Mouse (Mus musculus): Measurements from ENCODE around the gene Ran.
A peak's percentile ranks its signal among the peaks of the same experiment; 100 is the strongest.
"Not testable (repeated sequence)": the region's sequence is repeated elsewhere in the genome, so short reads cannot be mapped to it uniquely, and the experiment has no call there.

The Ran gene

DNA sequence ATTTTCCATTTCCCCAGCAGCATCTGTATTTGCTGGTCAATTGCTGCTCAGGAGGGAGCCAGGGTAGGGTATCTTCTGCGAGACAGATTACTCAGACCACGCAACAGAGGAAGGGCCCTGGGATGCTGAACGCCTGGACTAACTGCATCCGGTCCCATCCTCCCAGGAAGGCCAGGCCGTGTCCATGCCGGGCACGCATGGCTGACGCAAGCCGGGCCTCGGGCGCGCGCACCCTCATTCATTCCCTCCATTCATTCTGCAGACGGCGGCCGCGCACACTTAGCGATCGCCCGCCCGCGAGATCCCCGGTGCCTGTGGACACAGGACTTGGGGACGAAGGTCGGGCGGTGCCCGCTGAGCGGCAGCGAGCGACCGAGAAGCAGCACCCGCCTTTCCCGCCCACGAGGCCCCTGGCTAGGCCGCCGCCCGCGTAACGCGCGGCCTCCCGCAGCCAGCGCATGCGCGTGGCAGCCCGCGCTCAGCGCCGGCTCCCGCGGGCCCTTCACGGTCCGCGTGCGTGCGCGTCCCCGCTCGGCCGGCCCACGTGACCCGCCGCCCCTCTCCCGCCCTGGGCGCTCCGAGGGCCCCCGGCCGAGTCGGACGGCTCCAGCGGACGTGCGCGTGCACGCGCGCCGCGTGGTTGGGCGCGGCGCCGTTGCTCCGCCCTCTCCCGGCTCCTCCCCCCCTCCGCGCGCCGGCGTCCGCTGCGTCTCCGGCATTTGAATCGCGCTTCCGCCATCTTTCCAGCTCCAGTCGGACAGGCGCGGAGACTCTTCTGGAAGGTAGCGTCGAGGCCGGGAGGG is at the start of gene Ran:
Ran (plus strand) TSS at position 573 of the 803 bp plus-strand sequence.
- peak; percentile 93 for DNase-seq (ENCODE audit: low spot score)

DNA sequence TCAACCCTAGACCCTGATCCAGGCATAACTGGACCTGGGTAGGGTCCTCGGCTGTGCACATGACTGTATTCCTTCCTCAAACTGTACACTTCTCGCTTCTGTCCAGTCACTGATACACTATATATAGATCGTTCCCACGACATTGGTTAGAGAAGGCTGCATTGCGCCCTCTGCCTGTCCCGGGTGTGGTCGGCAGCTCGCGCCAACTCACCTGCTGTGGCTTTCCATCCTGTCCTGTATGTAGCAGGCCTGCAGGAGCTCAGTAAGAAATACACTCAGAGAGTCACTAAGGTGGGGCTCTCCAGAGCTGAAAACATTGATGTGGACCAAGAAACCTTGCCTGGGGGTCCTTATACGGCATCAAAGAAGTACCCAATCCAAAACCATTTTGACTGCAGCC is 49.0 kb upstream of the Ran start:
- DNase-seq (ENCODE audit: low spot score) = no peak

DNA sequence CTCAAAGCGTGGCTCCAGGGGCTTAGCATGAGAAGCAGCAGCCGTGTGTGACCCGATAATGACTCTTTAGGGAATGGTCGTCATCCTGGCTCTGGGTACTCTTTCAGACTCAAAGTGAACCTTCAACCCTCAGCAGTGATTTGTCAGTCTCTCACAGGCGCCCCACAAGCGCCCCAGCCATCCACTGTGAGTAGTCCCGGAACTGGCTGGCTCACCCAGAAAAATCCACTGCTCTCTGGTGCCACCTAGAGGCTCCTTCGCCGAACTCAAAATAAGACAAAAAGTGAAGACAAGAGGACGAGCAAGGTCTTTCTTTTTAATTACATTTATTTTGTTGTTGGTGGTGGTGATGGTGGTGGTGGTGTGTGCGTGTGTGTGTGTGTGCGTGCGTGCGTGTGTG is 48.6 kb upstream of the Ran start:
- DNase-seq (ENCODE audit: low spot score) = peak; percentile 58

DNA sequence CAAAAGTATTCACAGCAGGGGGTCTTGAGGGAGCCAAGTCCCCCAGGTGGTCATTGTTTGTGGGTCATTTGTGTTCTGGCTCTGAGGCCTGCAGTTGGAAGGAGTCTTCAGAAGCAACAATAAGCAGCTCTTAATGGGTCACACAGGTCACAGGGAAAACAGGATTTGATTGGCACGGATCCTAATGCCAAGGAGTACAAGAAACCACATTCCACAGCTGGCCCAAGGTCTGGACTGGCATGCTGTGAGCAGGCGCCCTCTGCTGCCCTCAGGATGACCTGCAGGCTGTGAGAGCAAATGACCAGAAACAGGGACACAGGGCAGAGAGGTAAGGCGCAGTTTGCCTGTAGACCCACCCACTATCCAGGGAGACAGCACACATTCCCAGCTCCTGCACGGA is 43.6 kb upstream of the Ran start:
- DNase-seq (ENCODE audit: low spot score) = no peak

DNA sequence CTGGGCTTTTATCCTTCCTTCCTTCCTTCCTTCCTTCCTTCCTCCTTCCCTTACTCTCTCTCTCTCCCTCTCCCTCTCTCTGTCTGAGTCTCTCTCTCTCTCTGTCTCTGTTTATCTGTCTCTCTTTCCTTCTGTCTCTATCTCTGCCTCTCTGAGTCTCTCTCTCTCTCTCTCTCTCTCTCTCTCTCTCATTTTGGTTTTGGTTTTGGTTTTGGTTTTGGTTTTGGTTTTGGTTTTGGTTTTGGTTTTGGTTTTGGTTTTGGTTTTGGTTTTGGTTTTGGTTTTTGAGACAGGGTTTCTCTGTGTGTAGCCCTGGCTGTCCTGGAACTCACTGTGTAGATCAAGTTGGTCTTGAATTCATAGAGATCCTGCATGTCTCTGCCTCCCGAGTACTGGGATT is 42.4 kb upstream of the Ran start:
- not testable (repeated sequence) for DNase-seq (ENCODE audit: low spot score)

DNA sequence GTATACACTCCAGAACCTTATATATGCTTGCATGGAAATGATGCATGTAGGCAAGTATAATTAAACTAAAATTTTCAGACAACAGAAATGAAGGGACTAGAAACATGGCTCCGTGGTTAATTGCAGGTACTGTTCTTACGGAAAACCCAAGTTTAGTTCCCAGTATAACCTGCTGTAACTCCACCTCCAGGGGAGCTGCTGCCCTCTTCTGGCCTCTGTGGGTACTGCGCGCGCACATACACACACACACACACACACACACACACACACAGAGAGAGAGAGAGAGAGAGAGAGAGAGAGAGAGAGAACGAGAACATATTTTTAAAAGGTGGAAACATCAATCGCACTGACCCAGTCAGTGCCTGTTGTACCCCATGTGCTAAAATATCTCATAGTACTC is 40.9 kb upstream of the Ran start:
- no peak for DNase-seq (ENCODE audit: low spot score)

DNA sequence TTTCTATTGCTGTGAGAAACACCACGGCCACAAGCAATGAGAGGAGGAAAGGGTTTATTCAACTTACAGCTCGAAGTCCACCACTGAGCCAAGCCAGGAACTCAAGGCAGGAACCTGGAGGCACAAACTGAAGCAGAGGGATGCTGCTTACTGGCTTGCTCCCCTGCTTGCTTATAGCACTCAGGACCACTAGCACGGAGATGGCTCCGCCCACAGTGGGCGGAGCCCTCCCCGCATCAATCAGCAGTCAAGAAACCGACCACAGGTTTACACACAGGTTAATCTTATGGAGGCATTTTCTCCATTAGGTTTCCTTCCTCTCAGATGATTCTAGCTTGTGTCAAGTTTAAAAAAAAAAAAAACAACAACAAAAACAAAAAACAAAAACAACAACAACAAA is 39.0 kb upstream of the Ran start:
- DNase-seq (ENCODE audit: low spot score) = no peak

DNA sequence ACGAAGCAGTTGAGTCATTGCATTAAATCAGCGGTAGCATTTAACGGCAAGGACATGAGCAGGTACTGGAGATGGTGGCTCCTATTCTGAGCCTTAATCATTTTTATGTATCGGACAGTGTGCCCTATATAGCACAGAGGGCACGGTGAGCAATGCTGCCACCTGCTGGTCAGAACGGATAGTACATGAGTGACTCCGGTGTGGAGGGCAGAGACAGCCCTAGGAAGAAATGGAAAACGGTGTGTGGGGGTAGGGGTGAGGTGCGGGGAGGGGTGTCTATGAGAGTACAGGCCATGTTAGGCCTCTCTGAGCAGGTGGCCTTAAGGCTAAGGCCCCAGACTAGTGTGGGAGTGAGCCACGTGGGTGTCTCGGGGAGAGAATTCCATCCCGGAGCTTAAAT is 38.3 kb upstream of the Ran start:
- peak; percentile 64 for DNase-seq (ENCODE audit: low spot score)

DNA sequence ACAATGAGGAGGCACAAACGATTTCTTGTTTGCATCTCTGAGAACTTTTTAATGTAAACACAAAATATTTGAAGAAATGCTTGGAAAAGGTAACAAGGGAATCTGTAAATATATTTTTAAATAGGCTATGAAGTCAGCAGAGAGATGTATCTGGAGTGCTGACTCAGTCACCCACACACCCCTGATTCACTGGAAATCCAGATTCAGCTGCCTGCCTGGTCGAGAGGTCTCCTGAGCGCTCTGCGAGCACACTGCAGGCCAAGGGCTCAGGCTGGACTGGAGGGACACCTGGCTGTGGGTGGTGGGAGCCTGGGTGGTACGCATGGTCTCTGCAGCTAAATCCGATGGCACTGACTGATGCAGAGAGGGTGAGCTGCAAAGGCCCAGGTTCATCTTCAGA is 35.3 kb upstream of the Ran start:
- DNase-seq (ENCODE audit: low spot score) = no peak

DNA sequence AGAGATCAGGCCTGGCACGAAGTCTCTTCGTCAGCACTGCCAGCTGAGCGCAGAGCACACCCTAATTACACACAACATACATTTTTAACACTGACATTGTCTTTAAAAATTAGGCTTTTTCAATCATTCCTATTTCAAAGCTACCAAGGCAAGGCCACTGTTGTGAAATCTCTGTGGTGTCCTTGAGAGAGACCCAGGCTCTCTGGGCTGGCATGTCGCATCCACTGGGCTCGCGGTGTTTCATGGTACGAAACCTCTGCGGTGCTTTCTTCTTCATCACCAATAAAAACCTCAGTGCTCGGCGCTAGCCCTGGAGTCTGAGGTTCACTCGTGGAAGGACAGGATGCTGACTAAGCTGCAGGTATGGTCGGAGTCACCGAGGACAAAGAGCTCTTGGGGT is 33.9 kb upstream of the Ran start:
- DNase-seq (ENCODE audit: low spot score) = no peak

DNA sequence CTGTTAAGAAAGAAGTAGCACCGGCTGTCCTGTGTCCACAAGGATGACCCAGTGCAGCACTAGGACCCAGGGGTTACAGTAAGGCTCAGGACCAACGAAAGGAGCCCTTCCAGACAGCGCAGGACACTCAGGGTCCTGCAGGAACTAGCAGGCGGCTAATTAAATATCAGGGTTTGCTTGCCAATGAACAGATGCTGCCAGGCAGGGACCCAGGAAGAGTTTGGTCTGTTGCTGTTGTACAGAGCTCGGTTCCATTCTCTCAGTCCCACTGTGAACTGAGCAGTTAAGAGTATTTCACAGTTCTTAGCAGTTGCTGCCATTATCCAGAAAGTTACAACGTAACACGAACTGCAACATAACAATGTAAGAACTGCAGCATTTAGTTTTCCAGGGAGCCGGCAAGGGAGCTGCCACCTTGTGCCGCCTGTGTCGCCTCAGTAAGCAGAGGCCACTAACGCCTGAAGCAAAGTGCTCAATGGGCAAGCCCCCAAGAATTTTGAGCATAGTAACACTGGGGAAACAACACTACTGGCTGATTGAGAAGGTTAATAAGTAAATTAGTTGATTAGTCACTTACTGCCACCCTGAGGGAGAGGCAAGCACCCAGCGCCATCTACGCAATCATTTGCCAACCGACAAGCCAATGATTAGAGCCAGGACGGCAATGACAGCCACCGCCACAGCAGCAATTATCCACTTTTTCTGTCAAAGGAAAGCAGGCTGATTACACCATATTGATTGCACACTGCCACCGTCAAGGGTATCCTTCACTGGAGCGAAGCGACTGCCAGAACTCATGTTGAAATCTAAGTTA is 32.5 kb upstream of the Ran start:
- no peak for DNase-seq (ENCODE audit: low spot score)

DNA sequence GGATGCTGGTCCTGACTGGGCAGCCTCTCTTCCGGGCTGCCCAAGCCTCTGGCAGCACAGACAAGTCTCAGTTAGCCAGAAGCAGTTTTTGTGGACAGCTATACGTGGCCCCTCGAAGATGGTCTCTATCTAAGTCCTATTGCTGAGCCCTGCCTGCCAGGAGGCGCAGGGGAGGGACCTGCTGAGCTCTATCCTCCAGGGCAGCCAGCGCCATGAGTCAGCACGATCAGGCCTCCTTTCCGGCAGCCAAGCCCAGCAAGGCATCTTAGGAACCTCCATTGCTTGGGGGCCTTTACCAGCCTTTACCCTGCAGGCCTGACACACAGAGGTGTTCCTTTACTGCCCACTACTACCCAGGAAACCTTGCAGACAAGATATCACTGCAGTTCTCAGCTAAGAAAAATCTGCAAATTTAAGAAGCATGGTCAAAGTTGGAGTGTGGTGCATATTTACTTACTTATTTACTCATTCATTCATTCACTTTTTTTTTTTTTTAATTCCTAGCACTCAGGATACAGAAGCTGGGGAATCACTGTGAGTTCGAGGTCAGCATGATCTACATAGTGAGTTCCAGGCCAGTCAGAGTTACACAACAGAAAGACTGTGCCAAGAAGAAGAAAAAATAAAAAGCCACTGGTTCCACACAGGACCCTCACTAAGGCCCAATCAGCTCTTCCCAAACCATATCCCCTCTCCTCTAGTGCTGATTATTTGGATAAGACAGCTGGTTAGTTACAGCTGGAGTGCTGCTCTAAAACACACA is 19.0 kb upstream of the Ran start:
- peak; percentile 58 for DNase-seq (ENCODE audit: low spot score)

DNA sequence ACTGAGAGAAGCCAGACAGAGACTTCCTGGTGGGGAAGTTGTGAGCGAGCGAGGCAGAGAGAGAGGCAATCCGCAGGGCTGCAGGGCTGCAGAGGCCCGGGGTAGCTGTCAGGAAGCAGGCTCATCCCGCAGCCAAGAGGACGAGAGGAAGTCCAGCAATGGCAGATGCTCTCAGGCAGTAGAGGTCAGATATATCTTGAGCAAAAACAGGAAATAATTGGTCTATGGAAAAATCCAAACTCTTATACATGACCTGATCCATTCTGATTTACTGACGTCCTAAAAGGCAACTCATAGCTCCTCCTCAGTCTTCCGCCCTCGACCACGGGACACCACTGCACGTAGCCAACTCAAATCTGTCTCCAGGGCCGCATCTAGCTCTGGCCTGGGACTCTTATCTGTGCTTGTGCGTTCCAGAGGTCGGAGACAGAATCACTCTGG is 17.3 kb upstream of the Ran start:
- no peak for DNase-seq (ENCODE audit: low spot score)

DNA sequence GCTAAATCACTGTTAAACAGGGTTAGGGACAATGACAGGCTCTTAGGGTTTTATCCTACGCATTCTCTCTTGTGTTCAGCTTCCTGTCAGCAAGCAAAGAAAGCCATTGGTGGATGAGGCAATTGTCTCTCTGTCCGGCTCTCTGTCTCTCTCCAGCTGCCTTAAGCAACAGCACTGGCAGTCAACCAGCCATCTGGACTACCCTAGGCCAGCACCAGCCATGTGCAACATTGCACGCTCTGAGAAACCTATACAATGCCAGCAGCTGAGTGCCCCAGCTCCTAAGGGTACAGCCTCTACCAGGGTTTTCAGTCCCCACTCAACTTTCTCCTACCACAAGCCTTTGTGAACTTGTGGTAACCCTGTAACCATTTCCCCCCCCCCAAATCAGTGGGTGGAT is 14.5 kb upstream of the Ran start:
- peak; percentile 22 for DNase-seq (ENCODE audit: low spot score)

DNA sequence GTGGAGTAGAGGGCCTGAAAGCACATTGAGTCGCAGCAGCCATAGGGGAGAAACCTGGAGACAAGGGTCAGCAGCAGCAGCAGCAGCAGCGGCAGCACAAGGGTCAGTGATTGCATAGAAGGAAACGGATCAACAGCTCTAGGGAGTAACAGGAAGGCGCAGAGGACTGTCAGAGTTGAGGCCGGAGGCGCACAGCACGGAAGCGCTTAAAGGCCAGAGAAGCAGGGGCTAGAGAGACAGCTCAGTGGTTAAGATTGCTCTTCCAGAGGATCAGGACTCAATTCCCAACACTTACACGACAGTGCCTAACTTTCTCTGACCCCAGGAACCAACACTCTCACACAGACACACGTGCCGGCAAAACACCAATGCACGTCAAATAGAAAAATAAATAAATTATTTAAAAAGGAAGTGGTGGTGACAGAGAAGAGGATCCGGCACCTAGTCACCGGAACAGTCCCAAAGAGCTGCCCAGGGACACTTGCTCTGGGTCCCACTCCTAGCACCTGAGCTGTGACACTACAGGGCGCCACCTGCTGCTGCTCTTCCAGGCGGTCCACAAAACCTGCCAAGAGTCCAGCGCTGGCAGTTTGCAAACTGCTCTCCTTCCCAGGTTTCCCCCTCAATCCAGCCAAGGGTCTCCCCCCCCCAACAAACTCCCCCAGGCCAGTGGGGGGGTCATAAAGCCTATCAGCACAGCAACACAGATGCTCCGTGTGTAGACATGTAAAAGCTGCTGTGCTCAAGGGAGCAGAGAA is 13.7 kb upstream of the Ran start:
- DNase-seq (ENCODE audit: low spot score) = no peak

DNA sequence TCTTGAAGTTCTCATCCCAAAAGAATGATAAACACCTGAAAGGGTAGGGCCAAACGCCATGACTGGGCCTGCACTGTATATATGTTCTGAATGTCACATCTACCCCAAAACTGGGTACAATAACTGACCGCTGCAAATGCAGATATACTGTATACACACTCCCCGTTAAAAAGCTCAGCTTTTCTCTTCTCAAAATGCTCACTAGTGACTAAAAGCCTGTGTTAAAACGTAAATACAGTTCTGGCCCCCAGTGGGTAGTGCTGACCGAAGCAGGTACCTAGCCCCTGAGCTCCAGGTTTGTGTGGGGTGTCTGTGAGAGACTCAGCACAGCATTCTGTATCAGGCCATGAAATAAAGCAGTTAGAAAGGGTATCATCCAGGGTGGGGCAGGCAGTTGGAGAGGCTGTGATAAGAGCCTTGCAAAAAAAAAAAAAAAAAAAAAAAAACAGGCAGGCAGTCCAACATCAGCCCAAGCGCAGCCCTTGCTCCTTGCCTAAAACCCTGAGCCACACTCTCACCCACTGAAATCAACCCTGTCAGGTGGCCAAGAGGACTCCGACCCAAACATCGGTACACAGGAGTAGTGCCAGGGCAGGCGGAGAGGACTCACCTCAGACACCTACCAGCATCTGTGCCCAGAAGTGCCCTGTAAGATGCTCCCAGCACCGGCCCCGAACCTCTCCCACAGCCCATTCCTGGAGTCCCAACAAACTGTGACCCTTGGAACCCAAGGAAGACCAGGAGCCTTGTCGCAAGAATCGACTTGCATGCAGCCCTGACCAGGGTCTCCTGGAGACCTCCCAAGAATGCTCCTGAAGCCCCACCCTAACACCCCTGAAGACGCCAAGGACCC is 12.5 kb upstream of the Ran start:
- DNase-seq (ENCODE audit: low spot score) = no peak

DNA sequence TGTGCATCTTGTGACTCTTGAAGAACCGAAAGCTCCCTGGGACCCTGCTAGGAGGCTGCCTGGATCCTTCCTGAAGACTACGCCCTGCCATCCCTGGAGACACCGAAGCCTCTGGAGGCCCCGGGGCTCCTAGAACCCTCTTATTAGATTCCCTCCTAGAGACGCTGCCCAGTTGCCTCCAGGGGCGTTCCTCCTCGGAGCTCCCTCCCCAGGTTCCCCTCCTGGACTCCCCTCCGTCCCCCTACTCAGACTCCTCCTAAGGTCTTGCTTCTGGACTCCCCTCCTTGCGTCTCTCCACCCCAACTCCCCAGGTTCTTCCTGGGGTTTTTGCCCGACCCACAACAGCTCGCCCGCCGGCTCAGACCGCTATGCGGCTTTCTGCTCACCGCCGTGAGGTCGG is 11.9 kb upstream of the Ran start:
- no peak for DNase-seq (ENCODE audit: low spot score)

DNA sequence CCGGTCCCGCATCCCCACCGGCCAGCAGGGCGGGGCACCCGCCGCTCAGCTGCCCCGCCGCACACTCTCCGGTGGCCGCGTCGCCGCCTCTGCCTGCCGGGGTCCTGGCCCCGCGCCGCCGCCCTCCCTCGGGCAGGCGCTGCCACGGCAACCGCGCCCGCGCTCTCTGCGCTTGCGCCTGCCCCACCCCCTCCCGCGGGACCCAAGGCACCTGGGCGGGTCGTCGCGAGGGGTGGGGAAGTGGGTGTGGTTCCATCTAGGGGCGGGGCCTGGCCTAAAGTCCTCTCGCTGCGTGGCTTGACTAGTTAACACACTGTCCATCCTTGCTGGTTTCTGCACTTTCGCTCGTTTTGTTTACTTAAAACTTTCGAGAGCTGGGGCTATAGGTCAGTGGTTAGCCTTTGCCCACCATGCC is 11.4 kb upstream of the Ran start, which contains the start of gene Stx2:
Stx2 (minus strand) TSS at position 163 of the 415 bp plus-strand sequence.
- peak; percentile 92 for DNase-seq (ENCODE audit: low spot score)

DNA sequence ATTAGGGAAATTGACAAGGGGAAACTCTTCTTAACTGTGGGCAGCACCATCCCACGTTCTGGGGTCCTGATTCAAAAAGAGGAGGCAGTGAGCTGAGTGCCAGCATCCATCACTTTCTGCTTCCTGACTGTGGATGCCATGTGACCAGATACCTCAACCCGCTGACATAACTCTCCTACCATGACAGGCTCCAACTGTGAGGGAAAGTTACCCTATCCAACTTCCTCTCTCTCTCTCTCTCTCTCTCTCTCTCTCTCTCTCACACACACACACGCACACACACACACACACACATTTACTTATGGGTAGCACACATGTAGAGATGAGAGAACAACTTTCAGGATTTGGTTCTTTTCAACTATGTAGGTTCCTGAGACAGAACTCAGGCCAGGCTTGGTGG is 10.3 kb upstream of the Ran start:
- DNase-seq (ENCODE audit: low spot score) = no peak

DNA sequence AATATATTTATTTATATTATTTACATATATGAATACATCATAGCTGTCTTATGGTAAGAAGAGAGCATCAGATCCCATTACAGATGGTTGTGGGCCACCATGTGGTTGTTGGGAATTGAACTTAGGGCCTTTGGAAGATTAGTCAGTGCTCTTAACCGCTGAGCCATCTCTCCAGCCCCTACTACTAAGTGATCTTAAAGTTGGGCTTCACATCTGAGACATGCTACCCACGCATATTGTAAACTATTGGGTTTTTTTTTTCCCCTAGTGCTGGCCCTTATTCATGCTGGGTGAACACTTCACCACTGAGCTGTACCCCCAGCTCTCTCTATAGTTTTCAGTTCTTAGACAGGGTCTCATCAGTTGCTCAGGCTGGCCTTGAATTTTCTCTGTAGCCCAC is 8.9 kb upstream of the Ran start:
- DNase-seq (ENCODE audit: low spot score) = no peak

DNA sequence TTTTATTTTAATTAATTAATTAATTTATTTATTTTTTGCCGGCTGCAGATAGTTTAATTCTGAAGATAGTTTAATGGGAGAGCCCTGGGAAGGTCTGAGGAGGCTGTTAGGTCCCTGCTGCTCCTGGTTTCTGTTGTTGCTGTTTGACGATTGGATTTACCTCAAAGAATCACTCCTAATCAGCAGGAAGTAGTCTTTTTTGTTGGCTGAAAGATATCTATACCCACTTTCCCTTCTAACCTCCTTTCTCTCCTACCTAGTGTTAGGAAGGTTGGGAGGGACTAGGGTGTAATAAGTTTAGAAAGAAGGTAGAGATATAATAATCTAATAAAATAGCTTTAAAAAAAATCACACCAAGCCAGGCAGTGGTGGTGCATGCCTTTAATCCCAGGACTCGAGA is 4.8 kb upstream of the Ran start:
- DNase-seq (ENCODE audit: low spot score) = no peak
